Mouse (Mus musculus): ENCODE data around the gene Foxg1. TPM values are rescaled to one million over a fixed set of nuclear protein-coding genes. Genes with fewer than 3 reads are reported as not detected.

Gene Foxg1
- total and polyA plus RNA-seq, 3 experiments, result 0.14 TPM; not detected in 2

GRCm38 (mm10) chr12:49393639-49394038 is 11.2 kb downstream of the Foxg1 start:
- Histone ChIP-seq H3K79me2 (replicated peaks; ENCODE audit: control insufficient read depth, insufficient read depth, low read length) (no peaks in the 10 kb centered on the region), H3K4me3 (no peak overlapping the region), H3K36me3 (ENCODE audit: control insufficient read depth, insufficient read depth, low read length) (no peaks in the 10 kb centered on the region), H3K9ac (ENCODE audit: low read depth, low read length) (no peak overlapping the region), H3K27me3 (ENCODE audit: control insufficient read depth, insufficient read depth, low read length) (peaks cover 8% of the 10 kb centered on the region), H3K4me1 (ENCODE audit: control insufficient read depth, insufficient read depth, low read length) (no peaks in the 10 kb centered on the region), H3K27ac (no peak overlapping the region)
- 16% methylated on average over 3 of the region's 3 CpGs for WGBS
- intact Hi-C loops (cut with DNase I), result no loop called here
- no peak for DNase-seq
- TF ChIP-seq CTCF (IDR thresholded peaks at IDR 0.05), result no peak
- no peak for TF ChIP-seq POLR2A (IDR thresholded peaks at IDR 0.05; ENCODE audit: insufficient read depth, low read depth, low read length)
- no peak for TF ChIP-seq EP300 (IDR thresholded peaks at IDR 0.05; ENCODE audit: insufficient read depth, low read depth, low read length)

GRCm38 (mm10) chr12:49394181-49394580 is 11.7 kb downstream of the Foxg1 start:
- H3K9ac ChIP-seq (ENCODE audit: low read depth, low read length), result no peak overlapping the region
- TF ChIP-seq CTCF (IDR thresholded peaks at IDR 0.05) (no peak), EP300 (IDR thresholded peaks at IDR 0.05; ENCODE audit: insufficient read depth, low read depth, low read length) (no peak), POLR2A (IDR thresholded peaks at IDR 0.05; ENCODE audit: insufficient read depth, low read depth, low read length) (no peak)
- intact Hi-C loops (cut with DNase I), result no loop called here
- no peaks in the 10 kb centered on the region for H3K4me1 ChIP-seq (ENCODE audit: control insufficient read depth, insufficient read depth, low read length)
- no peak overlapping the region for H3K27ac ChIP-seq
- peaks cover 8% of the 10 kb centered on the region for H3K27me3 ChIP-seq (ENCODE audit: control insufficient read depth, insufficient read depth, low read length)
- H3K36me3 ChIP-seq (ENCODE audit: control insufficient read depth, insufficient read depth, low read length), result no peaks in the 10 kb centered on the region
- 6% methylated on average over 1 of the region's 1 CpGs for WGBS
- no peak overlapping the region for H3K4me3 ChIP-seq
- H3K79me2 ChIP-seq (replicated peaks; ENCODE audit: control insufficient read depth, insufficient read depth, low read length), result no peaks in the 10 kb centered on the region
- DNase-seq, result no peak

DNA sequence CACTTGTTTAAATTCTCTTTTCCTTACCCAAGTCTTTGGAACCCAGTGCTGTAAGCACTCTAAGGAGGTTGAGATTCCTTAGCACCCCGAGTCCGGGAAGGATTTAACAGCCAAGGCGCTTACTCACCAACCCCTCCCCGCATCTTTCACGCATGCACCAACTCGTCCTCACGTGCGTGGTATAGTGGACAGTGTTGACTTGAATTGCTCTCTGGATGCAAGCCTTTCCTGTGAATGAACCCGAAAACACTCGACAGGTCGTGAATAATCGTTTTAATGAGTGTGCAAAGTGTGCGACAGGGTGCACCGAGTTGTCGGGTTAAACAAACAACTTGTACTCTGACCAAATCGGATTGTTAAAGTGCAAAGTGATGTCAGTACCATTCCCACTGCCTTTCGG is 12.4 kb downstream of the Foxg1 start:
- intact Hi-C loops (cut with DNase I), result no loop called here

DNA sequence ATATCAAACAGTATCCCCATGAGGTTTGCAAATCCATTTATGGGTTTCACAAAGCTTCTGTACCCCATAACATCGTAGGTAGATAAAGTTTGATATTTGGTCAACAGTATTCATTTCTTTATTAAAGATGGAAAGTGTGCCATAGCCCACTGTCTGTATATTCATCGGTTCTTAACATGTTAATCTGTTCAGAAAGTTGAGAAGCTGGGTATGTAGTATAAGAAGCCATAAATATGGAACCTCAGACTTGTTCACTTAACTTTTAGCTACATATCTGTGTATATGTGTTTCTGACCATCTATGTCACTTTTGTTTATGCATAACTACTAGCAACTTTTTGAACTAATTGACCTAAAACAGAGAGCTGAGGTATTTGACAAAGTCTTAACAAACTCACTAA is 13.5 kb downstream of the Foxg1 start:
- DNase-seq, result no peak
- peaks cover 11% of the 10 kb centered on the region for H3K27me3 ChIP-seq (ENCODE audit: control insufficient read depth, insufficient read depth, low read length)
- H3K79me2 ChIP-seq (replicated peaks; ENCODE audit: control insufficient read depth, insufficient read depth, low read length), result no peaks in the 10 kb centered on the region
- H3K36me3 ChIP-seq (ENCODE audit: control insufficient read depth, insufficient read depth, low read length), result no peaks in the 10 kb centered on the region
- H3K27ac ChIP-seq, result no peak overlapping the region
- no peak overlapping the region for H3K9ac ChIP-seq (ENCODE audit: low read depth, low read length)
- TF ChIP-seq CTCF (IDR thresholded peaks at IDR 0.05), result no peak
- TF ChIP-seq EP300 (IDR thresholded peaks at IDR 0.05; ENCODE audit: insufficient read depth, low read depth, low read length), result no peak
- no peak for TF ChIP-seq POLR2A (IDR thresholded peaks at IDR 0.05; ENCODE audit: insufficient read depth, low read depth, low read length)
- no peaks in the 10 kb centered on the region for H3K4me1 ChIP-seq (ENCODE audit: control insufficient read depth, insufficient read depth, low read length)
- H3K4me3 ChIP-seq, result no peak overlapping the region
- 18% methylated on average over 2 of the region's 2 CpGs for WGBS
- intact Hi-C loops (cut with DNase I), result no loop called here

More for the DNA sequence above, 12.4 kb downstream of the Foxg1 start:
- no peaks in the 10 kb centered on the region for H3K4me1 ChIP-seq (ENCODE audit: control insufficient read depth, insufficient read depth, low read length)
- no peak for DNase-seq
- no peak overlapping the region for H3K9ac ChIP-seq (ENCODE audit: low read depth, low read length)
- 3% methylated on average over 17 of the region's 17 CpGs for WGBS
- H3K4me3 ChIP-seq, result no peak overlapping the region
- no peak overlapping the region for H3K27ac ChIP-seq
- H3K27me3 ChIP-seq (ENCODE audit: control insufficient read depth, insufficient read depth, low read length), result peaks cover 9% of the 10 kb centered on the region
- TF ChIP-seq EP300 (IDR thresholded peaks at IDR 0.05; ENCODE audit: insufficient read depth, low read depth, low read length) (no peak), CTCF (IDR thresholded peaks at IDR 0.05) (no peak), POLR2A (IDR thresholded peaks at IDR 0.05; ENCODE audit: insufficient read depth, low read depth, low read length) (no peak)
- no peaks in the 10 kb centered on the region for H3K79me2 ChIP-seq (replicated peaks; ENCODE audit: control insufficient read depth, insufficient read depth, low read length)
- H3K36me3 ChIP-seq (ENCODE audit: control insufficient read depth, insufficient read depth, low read length), result no peaks in the 10 kb centered on the region

- H3K4me1 ChIP-seq (ENCODE audit: control insufficient read depth, insufficient read depth, low read length), result no peaks in the 10 kb centered on the region
- H3K36me3 ChIP-seq (ENCODE audit: control insufficient read depth, insufficient read depth, low read length), result no peaks in the 10 kb centered on the region
- H3K27me3 ChIP-seq (ENCODE audit: control insufficient read depth, insufficient read depth, low read length), result peaks cover 11% of the 10 kb centered on the region
- H3K79me2 ChIP-seq (replicated peaks; ENCODE audit: control insufficient read depth, insufficient read depth, low read length), result no peaks in the 10 kb centered on the region
- H3K9ac ChIP-seq (ENCODE audit: low read depth, low read length), result no peak overlapping the region
- no peak overlapping the region for H3K4me3 ChIP-seq
- H3K27ac ChIP-seq, result no peak overlapping the region
- 14% methylated on average over 1 of the region's 1 CpGs for WGBS
- no peak for TF ChIP-seq POLR2A (IDR thresholded peaks at IDR 0.05; ENCODE audit: insufficient read depth, low read depth, low read length)
- DNase-seq, result no peak
- intact Hi-C loops (cut with DNase I), result no loop called here
Observed at GRCm38 (mm10) chr12:49396776-49397175, 14.3 kb downstream of the Foxg1 start.

- Histone ChIP-seq H3K4me1 (ENCODE audit: control insufficient read depth, insufficient read depth, low read length) (no peaks in the 10 kb centered on the region), H3K4me3 (no peak overlapping the region), H3K27me3 (ENCODE audit: control insufficient read depth, insufficient read depth, low read length) (peaks cover 11% of the 10 kb centered on the region), H3K36me3 (ENCODE audit: control insufficient read depth, insufficient read depth, low read length) (no peaks in the 10 kb centered on the region), H3K79me2 (replicated peaks; ENCODE audit: control insufficient read depth, insufficient read depth, low read length) (no peaks in the 10 kb centered on the region), H3K27ac (no peak overlapping the region), H3K9ac (ENCODE audit: low read depth, low read length) (no peak overlapping the region)
- DNase-seq, result no peak
- TF ChIP-seq EP300 (IDR thresholded peaks at IDR 0.05; ENCODE audit: insufficient read depth, low read depth, low read length) (no peak), POLR2A (IDR thresholded peaks at IDR 0.05; ENCODE audit: insufficient read depth, low read depth, low read length) (no peak), CTCF (IDR thresholded peaks at IDR 0.05) (no peak)
- 24% methylated on average over 4 of the region's 4 CpGs for WGBS
- intact Hi-C loops (cut with DNase I), result no loop called here
Observed at GRCm38 (mm10) chr12:49397443-49398162, 15.1 kb downstream of the Foxg1 start.
